In the genomic region with DNA sequence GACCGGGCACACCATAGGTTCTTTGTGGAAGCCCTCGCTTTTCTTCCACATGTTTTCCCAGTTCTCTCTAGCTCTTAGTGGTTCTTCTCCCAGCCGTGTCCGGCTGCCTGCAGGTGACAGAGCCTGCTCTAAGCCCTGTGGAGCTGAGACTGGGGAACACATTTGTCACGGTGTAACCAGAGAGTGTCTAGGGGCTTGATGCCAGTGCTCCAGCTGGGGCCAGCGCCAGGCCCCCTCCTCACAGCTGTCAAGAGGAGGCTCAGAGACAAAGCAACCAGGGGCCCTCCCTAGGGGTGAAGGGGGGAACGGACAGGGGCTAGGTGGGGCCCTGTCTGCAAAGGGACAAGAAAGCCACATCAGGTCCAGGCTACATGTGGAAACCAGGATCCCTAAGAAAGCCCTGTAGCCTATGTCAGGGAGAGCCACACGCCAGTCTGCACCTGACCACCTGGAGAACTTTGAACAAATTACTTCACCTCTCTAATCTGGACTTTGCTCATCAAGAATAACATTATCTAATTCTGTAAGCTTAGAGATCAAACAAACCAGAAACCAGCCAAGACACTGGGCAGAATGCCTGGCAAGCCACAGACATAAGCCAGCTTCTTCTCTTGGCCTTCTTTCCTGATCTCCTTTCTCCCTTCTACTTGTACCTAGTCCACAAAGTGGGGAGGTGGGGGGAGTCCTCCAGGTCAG, we compare ENCODE assay signal across 10 mouse cellular contexts.
DNase-seq lines count a peak whose midpoint lies in the region; ATAC-seq lines count a peak whose summit lies in the region.
"Had no signal": no experiment of that assay in that cellular context is flagged by ENCODE, and none has a peak within 500 bp of the region (broad histone marks: within the 10 kb centered on the region; RNA-seq: fewer than 3 reads in every experiment).

No protein-coding gene starts in this region.

- no peaks in the 10 kb centered on the region for H3K9me3 ChIP-seq in neural tube, embryonic 11.5 days (ENCODE audit: control insufficient read depth, low read length)
- H3K9me3 ChIP-seq in neural tube, embryonic 15.5 days (replicated peaks): no peaks in the 10 kb centered on the region
- no peaks in the 10 kb centered on the region for H3K9me3 ChIP-seq in limb, embryonic 11.5 days (ENCODE audit: control insufficient read depth, low read length)
- H3K9me3 ChIP-seq: forebrain, embryonic 15.5 days; liver, embryonic 15.5 days had no signal

- intact Hi-C loops in gastrocnemius, postnatal 14 days (cut with DNase I; ENCODE audit: low total_unique reads): no loop called here

- no peak overlapping the region for H3K9ac ChIP-seq in neural tube, embryonic 11.5 days (ENCODE audit: low read length)
- H3K9ac ChIP-seq in neural tube, embryonic 15.5 days (replicated peaks): no peak overlapping the region
- H3K9ac ChIP-seq in limb, embryonic 11.5 days (ENCODE audit: low read length): no peak overlapping the region
- H3K9ac ChIP-seq: forebrain, embryonic 15.5 days; liver, embryonic 15.5 days had no signal

- WGBS in neural tube, embryonic 11.5 days: 36% methylated on average over 8 of the region's 8 CpGs
- 31% methylated on average over 8 of the region's 8 CpGs for WGBS in neural tube, embryonic 15.5 days
- WGBS in limb, embryonic 11.5 days: 54% methylated on average over 8 of the region's 8 CpGs

- H3K4me1 ChIP-seq in neural tube, embryonic 11.5 days (ENCODE audit: control insufficient read depth, insufficient read depth, low read length): peaks cover 7% of the 10 kb centered on the region; the same call in 1 of the 2 replicates
- peaks cover 12% of the 10 kb centered on the region for H3K4me1 ChIP-seq in neural tube, embryonic 15.5 days
- peaks cover 3% of the 10 kb centered on the region; the same call in 1 of the 2 replicates for H3K4me1 ChIP-seq in limb, embryonic 11.5 days (ENCODE audit: control insufficient read depth, insufficient read depth, low read length)

- peak; percentile 27 for DNase-seq in gastrocnemius, postnatal 25 days
- no peak for DNase-seq in gastrocnemius, postnatal 14 days
- DNase-seq in neural tube, embryonic 11.5 days (ENCODE audit: low spot score): peak; percentile 30
- no peak for DNase-seq in limb, embryonic 11.5 days (ENCODE audit: low spot score)
- no peak for DNase-seq in layer of hippocampus, postnatal 10 days (ENCODE audit: low spot score in 2 of 2)
- DNase-seq in testis, postnatal 14 days (ENCODE audit: low spot score): no peak
- no peak for DNase-seq in adrenal gland, adult 8-10 months

- H3K36me3 ChIP-seq in neural tube, embryonic 11.5 days (ENCODE audit: control insufficient read depth, insufficient read depth, low read length): no peaks in the 10 kb centered on the region
- no peaks in the 10 kb centered on the region for H3K36me3 ChIP-seq in neural tube, embryonic 15.5 days
- H3K36me3 ChIP-seq in limb, embryonic 11.5 days (ENCODE audit: control insufficient read depth, insufficient read depth, low read length): no peaks in the 10 kb centered on the region
- H3K36me3 ChIP-seq: forebrain, embryonic 15.5 days; liver, embryonic 15.5 days had no signal

- no peak for ATAC-seq in neural tube, embryonic 11.5 days (ENCODE audit: insufficient read depth, low FRiP score, low TSS enrichment)
- ATAC-seq in neural tube, embryonic 15.5 days (ENCODE audit: low FRiP score): no peak
- peak; percentile 31; the same call in 1 of the 2 replicates for ATAC-seq in limb, embryonic 11.5 days (ENCODE audit: insufficient number of reproducible peaks, low FRiP score, low TSS enrichment, low read depth)
- ATAC-seq: forebrain, embryonic 15.5 days had no signal

- no peak overlapping the region for H3K4me2 ChIP-seq in neural tube, embryonic 11.5 days (ENCODE audit: low read depth)
- no peak overlapping the region for H3K4me2 ChIP-seq in neural tube, embryonic 15.5 days
- H3K4me2 ChIP-seq in limb, embryonic 11.5 days (ENCODE audit: low read depth, severe bottlenecking): no peak overlapping the region
- H3K4me2 ChIP-seq: forebrain, embryonic 15.5 days; liver, embryonic 15.5 days had no signal

- H3K27ac ChIP-seq in neural tube, embryonic 11.5 days (ENCODE audit: low read depth, low read length): no peak overlapping the region
- H3K27ac ChIP-seq in neural tube, embryonic 15.5 days (replicated peaks): no peak overlapping the region
- H3K27ac ChIP-seq in limb, embryonic 11.5 days (replicated peaks; ENCODE audit: low read depth, low read length): no peak overlapping the region
- H3K27ac ChIP-seq: forebrain, embryonic 15.5 days; liver, embryonic 15.5 days had no signal

- no peak overlapping the region for H3K4me3 ChIP-seq in neural tube, embryonic 11.5 days (ENCODE audit: low read depth, low read length)
- no peak overlapping the region for H3K4me3 ChIP-seq in neural tube, embryonic 15.5 days (replicated peaks)
- H3K4me3 ChIP-seq in limb, embryonic 11.5 days (ENCODE audit: low read depth, low read length): no peak overlapping the region
- H3K4me3 ChIP-seq: forebrain, embryonic 15.5 days; liver, embryonic 15.5 days had no signal

- no peaks in the 10 kb centered on the region for H3K27me3 ChIP-seq in neural tube, embryonic 11.5 days (ENCODE audit: control insufficient read depth, insufficient read depth, low read length)
- H3K27me3 ChIP-seq in neural tube, embryonic 15.5 days (replicated peaks): no peaks in the 10 kb centered on the region
- no peaks in the 10 kb centered on the region; the same call in 1 of the 2 replicates for H3K27me3 ChIP-seq in limb, embryonic 11.5 days (ENCODE audit: control insufficient read depth, insufficient read depth, low read length)
- H3K27me3 ChIP-seq: forebrain, embryonic 15.5 days; liver, embryonic 15.5 days had no signal

Comparison
In these comparisons a context has a peak if more than half of its experiments do, and no peak if none do; other contexts are left out.
1. DNase-seq: peak in gastrocnemius, postnatal 25 days (single experiment) and neural tube, embryonic 11.5 days (single experiment); none in gastrocnemius, postnatal 14 days (single experiment), limb, embryonic 11.5 days (single experiment), layer of hippocampus, postnatal 10 days (0 of 2), testis, postnatal 14 days (single experiment) and adrenal gland, adult 8-10 months (single experiment).